Mouse (Mus musculus) midbrain, embryonic 11.5 days (tissue): ENCODE data around the gene Tex13a. TPM values are rescaled to one million over a fixed set of nuclear protein-coding genes. Genes with fewer than 3 reads are reported as not detected.

Experiments used
- ATAC-seq: fragments of 200-750 bp; cut with Nextera tagmentation; 2 replicates; pipeline ENCODE4 v1.8.0; 2017; ENCODE audit warnings: moderate TSS enrichment, moderate library complexity; ENCODE audit not compliant: low FRiP score
- DNase-seq: peaks from one replicate; pipeline ENCODE4 v3.0.0; 2015; ENCODE audit warnings: low spot score; ENCODE audit errors: missing footprints
- H3K27ac ChIP-seq: fragments of 300-500 bp; sonication (generic); 2 replicates; pipeline ENCODE4 v1.5.1; 2014; ENCODE audit warnings: low read depth, low read length
- H3K27me3 ChIP-seq: fragments of 300-500 bp; sonication (generic); 2 replicates; pipeline ENCODE4 v1.6.1; 2014; ENCODE audit warnings: mild to moderate bottlenecking, low read length, moderate library complexity, mixed read lengths; ENCODE audit not compliant: control insufficient read depth, insufficient read depth
- H3K36me3 ChIP-seq: fragments of 300-500 bp; sonication (generic); 2 replicates; pipeline ENCODE4 v1.6.1; 2014; ENCODE audit warnings: mild to moderate bottlenecking, low read length, moderate library complexity, mixed read lengths; ENCODE audit not compliant: control insufficient read depth, insufficient read depth
- H3K4me1 ChIP-seq: fragments of 300-500 bp; sonication (generic); 2 replicates; pipeline ENCODE4 v1.6.1; 2014; ENCODE audit warnings: low read length; ENCODE audit not compliant: control insufficient read depth, insufficient read depth
- H3K4me2 ChIP-seq: fragments of 300-500 bp; sonication (generic); 2 replicates; pipeline ENCODE4 v1.6.1; 2014; ENCODE audit warnings: mild to moderate bottlenecking, moderate library complexity
- H3K4me3 ChIP-seq: fragments of 300-500 bp; sonication (generic); 2 replicates; pipeline ENCODE4 v1.5.1; 2014; ENCODE audit warnings: low read depth, low read length
- H3K9ac ChIP-seq: fragments of 300-500 bp; sonication (generic); 2 replicates; pipeline ENCODE4 v1.6.1; 2014; ENCODE audit warnings: low read length
- H3K9me3 ChIP-seq: fragments of 300-500 bp; sonication (generic); 2 replicates; pipeline ENCODE4 v1.6.1; 2016; ENCODE audit warnings: low read length; ENCODE audit not compliant: control insufficient read depth
- WGBS: fragments of 180-500 bp; shearing (Covaris S2); extraction: QIAGEN DNeasy Blood & Tissue Kit; methylation state at CpG from one replicate; pipeline ENCODE4 v1.1.7; 2014; 5-methylcytosine and 5-hydroxymethylcytosine counted together
- polyA plus RNA-seq: library from polyadenylated mRNA; unstranded; fragments of >200 nt; fragmentation: Nextera tagmentation; extraction: Ambion mirVana; gene quantifications from 2 replicates; pipeline ENCODE4 v1.2.1, GENCODE M21; 2014

Gene Tex13a
- polyA plus RNA-seq: not detected in 2 replicates

DNA sequence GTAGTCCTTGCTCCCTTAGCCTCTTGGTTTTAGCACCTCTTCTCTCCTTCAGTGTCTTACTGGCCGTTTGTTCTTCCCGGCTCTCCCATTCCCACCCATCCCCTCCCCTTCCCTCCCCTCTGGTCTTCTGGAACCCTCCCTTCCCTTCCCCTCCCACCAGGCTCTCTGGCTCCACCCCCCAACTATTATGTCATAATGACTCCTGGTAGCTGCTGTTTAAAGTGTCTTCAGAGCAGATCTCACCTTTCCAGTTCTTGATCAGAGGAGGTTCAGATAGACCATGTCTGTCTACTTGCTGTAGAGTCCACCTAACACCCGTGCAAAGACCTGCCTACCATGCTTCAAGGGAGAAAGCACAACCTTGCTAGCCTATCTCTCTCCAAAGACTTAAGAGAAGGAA, at the start of gene Tex13a:
TSS of gene Tex13a (minus strand) at position 101 of the 400 bp plus-strand sequence.
- 90% methylated on average over 3 of the region's 3 CpGs for WGBS
- H3K9ac ChIP-seq: no peak within 1 kb of the TSS
- H3K9me3 ChIP-seq: no peaks in the 10 kb centered on the region
- H3K27me3 ChIP-seq: no peaks in the 10 kb centered on the region
- H3K27ac ChIP-seq: no peak within 1 kb of the TSS
- ATAC-seq (no peak), DNase-seq (no peak)
- no peaks in the 10 kb centered on the region for H3K4me1 ChIP-seq
- no peak within 1 kb of the TSS for H3K4me3 ChIP-seq
- no peak within 1 kb of the TSS for H3K4me2 ChIP-seq
- H3K36me3 ChIP-seq: no peaks in the 10 kb centered on the region

GRCm38 (mm10) chrX:138234626-138235025, 25.2 kb upstream of the Tex13a start:
- no peaks in the 10 kb centered on the region for H3K4me1 ChIP-seq
- 82% methylated on average over 4 of the region's 4 CpGs for WGBS
- H3K27ac ChIP-seq: no peak overlapping the region
- H3K27me3 ChIP-seq: no peaks in the 10 kb centered on the region
- H3K4me2 ChIP-seq: no peak overlapping the region
- ATAC-seq: no peak
- H3K9ac ChIP-seq: no peak overlapping the region
- H3K4me3 ChIP-seq: no peak overlapping the region
- no peaks in the 10 kb centered on the region for H3K9me3 ChIP-seq
- no peak for DNase-seq
- no peaks in the 10 kb centered on the region for H3K36me3 ChIP-seq

GRCm38 (mm10) chrX:138170146-138170545, 39.2 kb downstream of the Tex13a start:
- no peak for ATAC-seq
- DNase-seq: peak; percentile 84
- H3K27ac ChIP-seq: no peak overlapping the region
- no peak overlapping the region for H3K9ac ChIP-seq
- 17% methylated on average over 3 of the region's 3 CpGs for WGBS
- H3K27me3 ChIP-seq: no peaks in the 10 kb centered on the region
- no peaks in the 10 kb centered on the region for H3K4me1 ChIP-seq
- H3K36me3 ChIP-seq: no peaks in the 10 kb centered on the region
- H3K9me3 ChIP-seq: no peaks in the 10 kb centered on the region
- H3K4me3 ChIP-seq: no peak overlapping the region
- H3K4me2 ChIP-seq: no peak overlapping the region
